Mouse (Mus musculus) megakaryocyte progenitor cell, adult 5-6 weeks (primary cell): ENCODE results near the gene Podxl. TPM values are rescaled to one million over a fixed set of nuclear protein-coding genes. Genes with fewer than 3 reads are reported as not detected.

Experiments used
- ATAC-seq: replicated peaks from 2 replicates; pipeline ENCODE4 v1.8.0; 2016; ENCODE audit warnings: mild to moderate bottlenecking, moderate TSS enrichment, inconsistent platforms; ENCODE audit not compliant: poor library complexity
- total RNA-seq, 2 experiments: library from RNA; stranded (forward) in 1 of 2; stranded (reverse) in 1 of 2; fragments of 157-497, 149-512 nt in 1 of 2; fragments of 200-1000 nt in 1 of 2; gene quantifications; 2 replicates each; pipeline versions ENCODE4 v1.2.3 to v1.2.4; 2015 to 2017

The Podxl gene
- total RNA-seq, 2 experiments from 2014 or later: 0.04 to 0.25 TPM

GRCm38 (mm10) chr6:31525231-31525900, 38.4 kb downstream of the Podxl start:
- ATAC-seq: peak; percentile 78

GRCm38 (mm10) chr6:31524647-31525046, 39.1 kb downstream of the Podxl start:
- ATAC-seq: no peak

- no peak for ATAC-seq
These were observed 39.7 kb downstream of the Podxl start for GRCm38 (mm10) chr6:31524121-31524520.

GRCm38 (mm10) chr6:31523657-31524056, 40.1 kb downstream of the Podxl start:
- no peak for ATAC-seq

- no peak for ATAC-seq
These were observed 40.7 kb downstream of the Podxl start for GRCm38 (mm10) chr6:31523039-31523438.

GRCm38 (mm10) chr6:31522478-31522877, 41.3 kb downstream of the Podxl start:
- ATAC-seq: no peak

GRCm38 (mm10) chr6:31521491-31522355, 42.1 kb downstream of the Podxl start:
- ATAC-seq: no peak

- ATAC-seq: no peak
These were observed 43.1 kb downstream of the Podxl start for GRCm38 (mm10) chr6:31520486-31521215.

GRCm38 (mm10) chr6:31519001-31519471, 44.7 kb downstream of the Podxl start:
- peak; percentile 89 for ATAC-seq

- ATAC-seq: 0 out of 2 replicates have a peak, but pooled peaks have one; percentile 21
These were observed 45.5 kb downstream of the Podxl start for GRCm38 (mm10) chr6:31518338-31518698.

GRCm38 (mm10) chr6:31517681-31518337, 46.0 kb downstream of the Podxl start:
- ATAC-seq: no peak

- peak; percentile 42 for ATAC-seq
These were observed 50.1 kb downstream of the Podxl start for GRCm38 (mm10) chr6:31513726-31514125.

- ATAC-seq: no peak
These were observed 61.2 kb downstream of the Podxl start for GRCm38 (mm10) chr6:31502614-31503013.

GRCm38 (mm10) chr6:31500691-31501090, 63.1 kb downstream of the Podxl start:
- no peak for ATAC-seq

- ATAC-seq: no peak
These were observed 63.5 kb downstream of the Podxl start for GRCm38 (mm10) chr6:31500260-31500659.

GRCm38 (mm10) chr6:31499836-31500235, 63.9 kb downstream of the Podxl start:
- ATAC-seq: no peak

GRCm38 (mm10) chr6:31496227-31496626, 67.6 kb downstream of the Podxl start:
- ATAC-seq: no peak

GRCm38 (mm10) chr6:31495122-31495731, 68.6 kb downstream of the Podxl start:
- ATAC-seq: no peak

GRCm38 (mm10) chr6:31489950-31490349, 73.8 kb downstream of the Podxl start:
- no peak for ATAC-seq

GRCm38 (mm10) chr6:31486601-31487000, 77.2 kb downstream of the Podxl start:
- ATAC-seq: no peak
